Mouse (Mus musculus) spleen, adult 2 months (tissue): ENCODE data around the gene Dhrs3.

Experiments used
- CTCF ChIP-seq: fragments of 200-500 bp; IDR thresholded peaks from 2 replicates; pipeline ENCODE4 v1.5.1; 2011; ENCODE audit warnings: mild to moderate bottlenecking, inconsistent platforms; ENCODE audit not compliant: insufficient read depth, insufficient read length, insufficient replicate concordance; ENCODE audit errors: extremely low read depth
- POLR2A ChIP-seq: fragments of 200-500 bp; IDR thresholded peaks from 2 replicates; pipeline ENCODE4 v1.6.1; 2011; ENCODE audit warnings: low read depth, low read length, inconsistent platforms

DNA sequence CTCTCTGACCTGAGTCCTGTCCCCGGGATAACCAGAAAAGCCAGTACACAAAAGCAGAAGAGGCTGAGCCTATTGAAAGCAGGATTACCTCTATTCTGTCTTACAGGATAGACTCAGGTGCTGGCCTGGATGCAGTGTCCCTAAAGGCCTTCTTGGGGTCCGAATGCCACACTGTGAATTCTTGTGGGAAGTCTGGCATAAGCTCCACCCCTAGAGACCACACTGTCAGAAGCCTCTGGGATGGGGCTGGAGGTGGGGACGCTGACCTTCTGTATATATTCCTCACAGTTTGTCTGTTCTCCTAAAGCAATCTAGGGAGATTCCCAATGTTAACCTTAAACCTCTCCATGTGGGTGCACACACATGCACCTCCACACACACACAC lies 57.7 kb downstream of the Dhrs3 start:
- no peak for TF ChIP-seq POLR2A
- no peak for TF ChIP-seq CTCF
